Mouse (Mus musculus) B cell, adult 2 months (primary cell): ENCODE measurements at regions not wholly inside any gene's neighbourhood (a gene's known extent, or its start where the extent isn't known, plus 50 kb on each side); places are given as distances from the start of the nearest gene placed in this dataset.

Experiments used
- DNase-seq, 2 experiments: peaks; one replicate each; pipeline ENCODE4 v3.0.0; 2022

DNA sequence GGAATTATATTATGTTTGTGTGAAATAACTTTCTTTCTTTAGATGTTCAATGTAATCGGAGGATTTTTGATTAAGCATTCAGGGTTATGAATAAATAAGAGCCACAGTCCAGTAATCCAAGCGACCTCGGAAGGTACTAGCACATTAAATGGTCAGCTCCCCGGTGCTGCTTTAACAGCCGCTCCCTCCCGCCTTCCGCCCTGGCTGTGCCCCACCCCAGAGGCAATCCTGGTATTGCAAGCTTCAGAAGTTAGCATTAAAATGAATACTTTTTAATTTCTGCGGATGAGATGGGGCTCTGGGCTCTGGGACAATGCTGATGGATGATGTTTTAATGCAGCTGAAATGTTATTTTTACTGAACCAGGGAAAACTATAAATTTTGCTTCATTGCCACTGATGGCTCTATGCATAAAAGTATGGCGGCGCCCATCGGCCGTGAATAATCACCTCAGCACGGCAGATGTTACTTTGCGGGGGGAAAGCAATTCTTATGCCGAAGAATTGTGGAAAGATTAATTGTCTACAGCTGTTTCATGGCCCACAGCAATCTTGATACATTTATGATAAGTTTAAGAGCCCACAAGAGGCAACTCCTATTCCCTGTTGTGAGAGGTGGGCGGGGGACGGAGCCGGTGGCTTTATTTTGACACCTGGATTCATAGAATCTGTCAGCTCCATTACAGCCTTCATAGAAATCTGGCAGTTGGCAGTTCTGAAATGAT, 136.5 kb downstream of the Gpat3 start:
- no peak for DNase-seq

GRCm38 (mm10) chr5:100976736-100977135, 131.2 kb downstream of the Gpat3 start:
- DNase-seq, result no peak

DNA sequence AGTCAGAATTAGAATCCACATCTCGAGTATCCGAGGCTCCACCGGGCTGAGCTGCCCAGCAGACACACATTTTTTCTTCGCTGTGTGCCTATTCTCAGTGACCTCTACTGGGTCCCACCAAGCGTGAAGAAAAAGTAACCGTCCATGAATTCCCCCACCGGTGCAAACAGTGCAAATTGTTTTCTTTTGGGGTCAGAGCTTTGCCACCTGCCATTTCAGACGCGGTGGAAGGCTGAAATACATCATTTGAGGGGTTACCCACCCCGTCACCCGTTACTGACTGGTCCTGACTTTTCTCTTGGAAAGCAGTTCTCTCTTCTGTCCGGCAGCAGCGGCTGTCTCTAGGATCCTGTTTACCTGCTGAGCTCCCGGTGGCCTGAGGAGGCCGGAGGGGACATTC, 105.7 kb downstream of the Gpat3 start:
- no peak for DNase-seq
